Mouse (Mus musculus) erythroblast, embryonic 14.5 days (primary cell): Measurements from ENCODE around the gene A230072I06Rik.

Source experiments
- GATA1 ChIP-seq: IDR thresholded peaks from 2 replicates; pipeline ENCODE4 v1.6.1; 2012; ENCODE audit warnings: low read length, inconsistent platforms, mixed read lengths
- TAL1 ChIP-seq: IDR thresholded peaks from 3 replicates; pipeline ENCODE4 v1.6.1; 2012; ENCODE audit warnings: low read length, inconsistent platforms, mixed read lengths

DNA sequence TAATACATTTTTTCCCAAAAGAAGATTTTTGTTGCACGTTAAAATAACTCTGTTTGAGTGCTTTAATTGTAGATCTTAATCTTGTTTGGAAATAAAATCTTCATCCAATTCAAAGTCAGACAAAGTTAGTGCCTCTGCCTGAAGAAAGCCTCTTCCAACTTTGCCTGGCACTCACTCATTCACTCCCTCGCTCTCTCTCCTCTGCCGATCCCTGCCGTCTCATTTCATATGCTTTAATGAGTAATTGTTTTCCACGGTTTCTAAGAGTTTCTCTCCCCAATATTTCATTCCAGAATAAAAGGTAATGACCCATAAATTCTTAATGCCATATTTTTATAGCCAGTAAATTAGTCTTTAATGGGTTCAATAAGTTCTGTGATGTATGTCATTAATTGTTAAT lies 10.8 kb upstream of the A230072I06Rik start:
- no peak for TF ChIP-seq TAL1
- no peak for TF ChIP-seq GATA1
